Mouse (Mus musculus) heart, adult 8-10 months (tissue): ENCODE results near the gene Dusp1. TPM values are rescaled to one million over a fixed set of nuclear protein-coding genes. Genes with fewer than 3 reads are reported as not detected.
A peak's percentile ranks its signal among the peaks of the same experiment; 100 is the strongest.

Experiments used
- DNase-seq: peaks from one replicate; pipeline ENCODE4 v3.0.0; 2022; ENCODE audit warnings: low spot score
- total RNA-seq, 4 experiments: library from RNA; stranded (reverse); gene quantifications; 2 replicates each; pipeline ENCODE4 v1.2.4; 2022

Dusp1 gene
- total RNA-seq: 10 to 100 TPM; 51.1 to 75.8 (median 59.4) TPM

DNA sequence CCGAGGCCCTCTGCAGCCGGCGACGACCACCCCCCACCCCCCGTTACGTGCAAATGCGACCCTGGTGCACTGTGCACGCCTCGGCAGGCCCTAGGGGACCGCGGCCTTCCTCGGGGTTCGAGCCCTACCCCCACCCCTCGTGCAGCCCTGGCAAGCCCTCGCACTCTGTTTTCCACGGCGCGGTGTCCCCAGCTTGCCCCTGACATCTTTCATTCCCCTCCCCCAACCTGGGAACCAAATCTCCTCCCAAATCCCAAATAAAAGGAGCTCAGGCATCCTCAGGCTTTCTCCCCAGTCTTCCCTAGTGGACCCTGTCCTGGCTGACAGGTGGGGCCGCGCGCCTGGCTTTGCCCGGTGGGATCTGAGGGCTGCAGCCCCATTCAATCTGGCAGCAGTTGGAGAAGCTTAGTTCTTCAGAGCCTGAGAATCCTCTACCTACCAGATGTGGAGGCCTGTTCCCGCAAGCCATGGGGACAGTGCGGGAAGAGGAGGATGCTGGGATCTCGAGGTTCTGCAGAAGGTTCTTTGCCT, at the start of gene Dusp1:
Gene Dusp1 (minus strand): TSS at position 478 of the 531 bp plus-strand sequence.
- no peak for DNase-seq

DNA sequence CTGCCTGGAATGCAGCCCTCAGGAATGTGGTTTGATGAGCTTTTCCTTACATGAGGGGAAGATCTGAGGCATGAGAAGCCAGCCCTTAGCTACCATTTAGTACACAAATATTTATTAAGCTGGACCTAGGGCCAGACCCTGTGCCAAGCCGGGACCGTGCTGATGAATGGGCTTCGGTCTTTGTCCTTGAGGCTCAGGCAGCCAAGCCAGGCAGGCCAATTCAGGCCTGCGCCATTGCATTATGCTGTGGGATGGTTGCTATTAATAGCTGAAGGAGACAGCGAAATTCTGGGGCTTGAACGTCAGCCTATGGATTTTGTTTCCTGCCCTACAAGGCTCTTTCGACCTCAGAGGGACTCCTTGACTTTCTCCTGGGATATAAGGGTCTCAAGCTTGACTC, 49.4 kb upstream of the Dusp1 start:
- no peak for DNase-seq

DNA sequence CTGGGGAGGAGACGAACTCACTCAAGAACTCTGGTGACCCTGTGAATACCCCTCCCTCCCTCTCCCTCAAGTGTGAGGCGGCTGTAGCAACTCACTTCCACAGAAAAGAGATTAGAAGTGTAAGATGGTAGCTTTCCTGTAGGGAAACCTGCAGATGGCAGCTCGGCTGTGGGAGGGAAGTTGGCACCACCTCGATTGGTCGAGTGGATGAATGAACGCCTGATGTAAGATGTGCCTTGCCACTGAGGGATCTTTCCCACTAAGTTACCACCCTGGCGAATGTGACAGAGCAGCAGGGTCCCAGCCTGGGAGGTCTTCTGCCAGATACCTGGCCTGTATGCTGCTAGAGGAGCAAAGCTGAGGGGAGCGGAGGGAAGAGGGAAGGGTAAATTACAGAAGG, 47.9 kb upstream of the Dusp1 start:
- no peak for DNase-seq

DNA sequence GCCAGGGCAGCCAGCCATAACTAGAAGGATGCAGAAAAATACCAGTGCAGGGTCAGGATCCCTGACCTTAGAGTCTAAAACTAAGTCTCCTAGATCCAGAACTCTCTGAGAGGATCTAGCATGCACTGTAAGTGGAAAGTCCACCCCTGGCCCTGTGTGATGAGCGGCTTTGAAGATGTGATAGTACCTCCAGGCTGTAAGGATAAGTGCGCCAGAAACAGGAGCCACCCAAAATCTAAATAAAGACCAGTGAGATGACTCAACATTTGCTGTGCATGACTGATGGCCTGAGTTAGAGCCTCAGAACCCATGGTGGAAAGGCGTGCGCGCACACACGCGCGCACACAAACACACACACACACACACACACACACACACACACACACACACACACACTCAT, 46.9 kb upstream of the Dusp1 start:
- no peak for DNase-seq

DNA sequence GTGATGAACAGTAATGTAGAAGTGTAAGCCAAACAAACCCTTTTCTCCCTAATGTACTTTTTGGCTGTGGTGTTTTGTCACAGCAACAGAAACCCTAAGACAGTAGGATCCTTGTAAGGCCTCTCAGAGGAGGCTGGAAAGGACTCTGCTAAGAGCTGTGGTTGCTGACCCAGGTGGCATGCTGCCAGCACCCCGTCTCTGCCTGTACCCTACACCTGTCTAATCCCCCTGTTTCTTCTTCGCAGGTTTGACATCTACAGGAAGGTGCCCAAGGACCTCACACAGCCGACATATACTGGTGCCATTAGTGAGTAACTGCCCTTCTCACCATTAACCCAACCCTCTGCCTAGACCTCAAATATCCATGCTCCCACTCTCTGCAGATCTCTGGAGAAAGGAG, 46.4 kb upstream of the Dusp1 start:
- DNase-seq: no peak

DNA sequence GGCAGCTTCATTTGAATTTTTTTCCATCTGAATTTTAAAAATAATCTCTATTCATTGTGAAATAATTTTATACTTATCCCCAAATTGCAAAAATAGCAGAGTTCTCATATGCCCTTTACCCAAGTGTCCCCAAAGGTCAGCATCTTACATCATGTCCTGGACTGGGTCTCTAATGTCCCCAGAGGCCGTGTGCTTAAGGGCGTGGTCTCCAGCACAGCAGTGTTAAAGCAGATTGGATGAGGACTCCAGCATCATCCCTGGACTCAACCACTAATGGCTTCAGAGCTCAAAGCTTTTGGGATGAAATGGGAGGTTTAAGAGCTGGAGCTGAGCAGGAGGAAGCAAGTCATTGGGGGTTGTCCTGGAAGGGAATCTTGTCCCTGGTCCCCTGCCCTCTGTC, 44.6 kb upstream of the Dusp1 start:
- DNase-seq: peak; percentile 69

DNA sequence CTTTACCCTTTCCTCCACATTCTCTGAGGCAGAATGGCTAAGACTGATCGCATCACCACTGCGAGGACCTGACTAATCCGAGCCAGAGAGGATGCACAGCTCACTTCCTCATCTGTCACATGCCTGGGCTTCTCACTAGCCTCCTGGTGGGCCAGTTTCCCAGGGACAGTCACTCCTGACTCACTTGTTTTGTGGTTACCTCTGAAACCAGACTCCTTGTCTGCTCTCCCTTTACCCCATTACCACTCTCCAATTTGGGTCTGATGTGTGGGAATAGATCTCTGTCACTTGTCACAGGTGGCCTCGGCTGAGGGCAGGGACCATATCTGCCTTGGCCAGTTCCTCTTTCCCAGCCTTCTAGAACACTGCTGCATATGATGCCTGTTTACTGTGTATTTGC, 43.7 kb upstream of the Dusp1 start:
- no peak for DNase-seq

DNA sequence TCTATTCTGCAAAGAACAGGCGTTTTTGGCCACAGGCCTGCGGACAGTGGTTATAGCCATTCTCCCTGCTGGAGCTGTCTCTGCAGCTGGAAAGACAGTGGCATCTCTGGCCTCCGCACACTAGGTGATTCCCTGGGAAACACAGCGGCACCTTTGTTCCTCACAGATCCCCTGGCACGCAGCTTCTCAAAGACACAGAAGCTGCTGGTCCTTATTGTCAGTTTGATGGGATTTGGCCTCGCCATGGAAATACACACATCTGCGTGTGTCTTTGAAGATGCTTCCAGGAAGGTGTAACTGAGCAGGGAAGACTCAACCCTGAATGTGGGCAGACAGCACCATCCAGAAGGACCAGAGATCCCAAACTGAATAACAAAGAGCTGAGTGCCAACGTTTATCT, 41.4 kb upstream of the Dusp1 start:
- DNase-seq: no peak

DNA sequence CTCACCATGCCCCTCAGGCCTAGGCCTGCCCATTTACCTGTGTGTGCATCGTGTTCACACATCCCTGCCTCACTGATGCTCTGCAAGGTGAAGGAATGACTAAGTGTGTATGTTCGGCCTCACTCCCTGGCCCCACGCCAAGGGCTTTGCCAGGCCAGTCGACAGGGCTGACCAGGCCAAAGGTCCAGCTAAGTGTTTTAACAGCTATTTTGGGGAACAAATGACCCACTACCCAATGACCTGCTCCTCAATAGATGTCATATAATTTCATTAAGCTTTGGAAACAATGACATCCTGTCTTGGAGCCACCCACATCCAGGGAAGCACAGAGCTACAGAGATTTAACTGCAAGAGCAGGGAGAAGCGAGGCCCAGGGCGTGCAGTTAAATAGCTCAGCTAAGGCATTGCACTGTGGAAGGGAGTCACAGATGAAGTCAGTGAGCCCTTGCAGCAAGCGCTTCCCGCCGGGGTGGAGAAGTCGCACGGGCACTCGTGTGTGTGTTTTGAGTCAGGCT, 40.5 kb upstream of the Dusp1 start:
- DNase-seq: peak; percentile 75

DNA sequence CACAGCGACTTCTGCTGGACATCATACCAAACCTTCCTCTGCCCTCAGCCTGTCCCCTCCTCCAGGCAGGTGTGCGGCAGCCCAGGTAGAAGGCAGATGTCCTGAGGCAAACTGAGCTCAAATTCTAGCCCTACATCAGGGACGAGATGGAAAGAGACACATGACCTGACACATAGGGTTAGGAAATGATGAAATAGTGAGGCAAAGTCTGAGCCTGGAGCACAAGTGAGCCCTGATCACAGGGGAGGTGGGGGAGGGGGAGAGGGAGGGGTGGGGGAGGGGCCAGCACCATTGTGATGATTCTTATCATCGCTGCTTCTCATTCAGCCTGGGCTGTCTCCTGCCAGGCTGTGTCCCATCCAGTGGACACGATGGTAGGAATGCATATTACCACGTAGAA, 40.0 kb upstream of the Dusp1 start:
- no peak for DNase-seq

DNA sequence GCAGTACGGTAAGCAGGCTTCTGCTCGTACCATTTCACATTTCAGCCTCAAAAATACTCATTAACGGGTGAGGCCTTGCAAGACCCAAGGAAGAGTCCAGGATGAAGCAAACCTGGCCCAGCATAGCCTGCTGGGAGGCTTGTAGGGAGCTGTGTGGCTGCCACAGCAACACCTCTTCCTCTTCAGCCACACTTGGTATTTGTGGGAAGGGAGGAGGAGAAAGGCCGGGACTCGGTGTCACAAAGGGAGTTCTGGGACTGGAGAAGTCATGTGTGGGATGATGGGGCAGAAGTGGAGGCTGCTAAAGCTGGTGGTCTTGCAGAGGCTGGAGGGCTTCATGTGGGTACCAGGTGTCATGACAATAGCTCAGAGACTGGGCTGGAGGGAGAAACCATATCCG, 39.6 kb upstream of the Dusp1 start:
- DNase-seq: no peak

DNA sequence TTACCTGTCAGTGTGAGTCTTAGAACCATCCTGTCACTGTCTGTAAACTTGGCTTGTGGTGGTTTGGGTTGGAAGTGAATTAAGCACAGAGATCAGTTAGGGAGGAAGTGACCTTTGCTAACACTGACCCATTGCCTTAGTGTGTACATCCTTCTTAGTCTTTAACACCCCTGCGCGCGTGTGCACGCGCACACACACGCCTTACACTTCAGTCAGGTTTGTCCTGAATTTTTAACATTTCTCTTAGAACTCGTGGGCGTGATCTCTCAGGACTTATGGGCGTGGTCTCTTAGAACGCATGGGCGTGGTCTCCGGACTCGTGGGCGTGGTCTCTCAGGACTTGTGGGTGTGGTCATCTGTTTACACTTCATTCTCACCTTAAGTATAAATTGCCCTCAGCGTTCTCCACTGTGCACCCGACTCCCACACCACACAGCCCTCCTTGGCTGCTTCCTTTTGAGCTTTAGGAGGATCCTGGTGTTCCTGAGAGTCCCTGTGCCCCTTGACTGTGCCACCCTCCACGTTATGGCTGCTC, 39.1 kb upstream of the Dusp1 start:
- DNase-seq: no peak

DNA sequence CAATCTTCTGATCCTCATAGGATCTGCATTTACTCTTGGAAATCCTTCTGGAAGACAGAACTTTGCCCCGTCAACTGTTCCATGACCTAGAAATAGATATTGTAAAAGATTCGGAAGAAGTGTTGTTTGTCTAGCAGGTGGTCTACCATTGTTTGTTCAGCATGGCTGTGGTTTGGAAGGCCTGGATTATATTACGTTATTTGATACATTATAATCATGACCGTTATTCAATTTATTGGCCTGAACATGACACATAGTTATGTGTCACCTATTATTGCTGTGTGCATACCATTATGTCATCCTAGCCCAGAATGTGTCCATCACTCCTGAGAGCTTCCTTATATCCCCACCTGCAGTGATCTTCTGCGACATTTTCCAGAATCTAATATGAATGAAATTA, 36.9 kb upstream of the Dusp1 start:
- DNase-seq: no peak

DNA sequence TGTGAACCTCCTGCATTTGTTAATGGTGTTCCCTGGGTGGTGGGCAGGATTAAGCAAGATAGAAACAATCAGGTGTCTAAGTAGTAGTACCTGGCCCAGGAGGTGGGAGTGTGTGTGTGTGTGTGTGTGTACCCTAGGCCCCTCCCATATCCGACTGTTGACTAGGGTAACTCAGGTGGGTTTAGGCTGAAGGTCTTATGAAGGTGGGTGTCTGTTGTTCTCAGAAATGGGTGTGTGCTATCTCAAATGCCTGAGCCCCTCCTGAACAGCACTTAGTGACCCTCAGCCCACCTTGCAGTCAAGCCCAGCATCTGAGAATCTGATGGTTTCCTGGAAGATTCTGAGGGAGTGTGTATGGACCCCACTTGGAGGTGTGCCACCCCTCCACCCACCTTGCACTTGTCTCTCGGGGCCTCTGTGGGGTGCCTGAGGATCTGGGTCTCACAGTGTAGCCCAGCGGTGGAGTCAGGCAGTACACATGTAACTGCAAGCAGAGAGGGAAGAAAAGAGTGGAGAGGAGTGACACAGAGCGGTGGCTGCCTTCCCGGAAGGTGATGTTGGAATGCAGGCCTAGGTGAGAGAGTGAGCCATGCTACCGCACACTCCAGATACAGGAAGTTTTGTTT, 35.0 kb upstream of the Dusp1 start:
- no peak for DNase-seq

DNA sequence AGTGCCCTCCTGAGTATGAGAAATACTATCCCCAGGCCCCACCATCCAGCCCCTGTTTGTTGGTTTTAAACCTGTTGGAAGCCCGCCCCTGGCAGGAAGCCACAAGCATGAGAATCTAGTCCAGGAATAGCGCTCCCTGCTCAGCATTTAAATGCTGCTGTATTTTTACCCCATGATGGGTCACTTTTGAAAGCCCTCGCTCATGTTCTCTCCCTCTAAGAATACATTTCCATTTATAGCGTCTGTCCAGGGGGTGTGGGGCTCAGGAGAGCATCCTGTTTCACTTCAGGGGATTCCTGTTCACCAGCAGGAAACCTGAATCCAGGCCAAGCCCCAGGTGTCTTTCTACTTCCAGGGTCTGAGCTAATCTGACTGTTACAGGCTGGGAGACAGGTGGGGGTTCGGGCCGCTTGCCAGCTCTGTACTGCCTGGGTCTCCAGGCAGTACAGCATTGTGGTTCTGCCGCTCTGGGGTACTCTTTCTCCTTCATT, 34.3 kb upstream of the Dusp1 start:
- peak; percentile 91 for DNase-seq

DNA sequence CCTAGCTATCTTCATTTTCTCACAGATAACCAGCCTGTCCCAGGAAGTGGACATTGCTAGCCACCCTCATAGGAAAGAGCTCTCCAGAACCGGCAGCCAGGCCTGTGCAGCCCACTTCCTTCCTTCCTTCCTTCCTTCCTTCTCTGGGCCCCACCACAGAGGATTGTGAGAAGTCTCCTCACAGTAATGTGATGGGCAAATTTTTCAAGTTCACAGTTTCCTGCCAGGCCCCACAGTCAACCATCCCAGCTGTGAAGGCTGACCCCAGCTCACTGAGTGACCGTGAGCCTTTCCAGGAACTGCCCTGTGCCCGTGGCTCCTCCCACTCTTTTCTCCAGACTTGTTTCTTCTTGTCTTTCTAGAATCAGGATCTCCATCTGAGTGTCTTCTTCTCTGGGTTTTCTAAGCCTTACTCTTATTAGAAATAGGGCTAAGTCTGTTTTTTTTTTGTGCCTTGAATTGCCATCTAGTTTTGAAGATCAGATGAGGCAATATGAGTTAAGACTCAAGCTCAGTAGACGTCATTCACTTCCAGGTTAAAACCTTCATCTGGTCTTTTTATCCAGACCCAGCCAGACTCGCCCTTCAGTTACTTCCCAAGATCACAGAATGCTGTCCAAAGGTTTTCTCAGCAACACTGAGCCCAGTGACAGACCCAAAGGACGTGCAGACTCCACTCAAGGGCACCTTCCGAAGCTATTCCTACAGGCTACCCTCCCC, 33.7 kb upstream of the Dusp1 start:
- no peak for DNase-seq

DNA sequence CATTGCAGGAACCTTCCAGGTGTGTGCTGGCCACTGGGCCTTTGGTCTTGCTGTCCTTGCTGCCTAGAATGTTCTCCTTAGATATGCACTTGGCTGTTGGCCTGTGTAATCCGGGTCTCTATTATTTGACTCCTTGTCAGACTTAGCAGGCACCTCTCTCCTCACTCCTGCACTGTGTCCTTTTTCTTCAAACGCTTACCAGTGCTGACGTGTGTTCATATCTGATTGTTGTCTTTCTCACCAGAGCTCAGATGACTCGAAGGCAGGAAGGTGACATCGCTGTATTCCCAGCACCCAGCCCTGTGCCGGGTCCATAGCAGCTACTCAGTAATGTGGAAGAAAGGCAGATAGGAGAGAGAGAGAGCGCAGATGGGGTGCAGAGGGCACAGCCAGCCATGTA, 33.0 kb upstream of the Dusp1 start:
- no peak for DNase-seq

DNA sequence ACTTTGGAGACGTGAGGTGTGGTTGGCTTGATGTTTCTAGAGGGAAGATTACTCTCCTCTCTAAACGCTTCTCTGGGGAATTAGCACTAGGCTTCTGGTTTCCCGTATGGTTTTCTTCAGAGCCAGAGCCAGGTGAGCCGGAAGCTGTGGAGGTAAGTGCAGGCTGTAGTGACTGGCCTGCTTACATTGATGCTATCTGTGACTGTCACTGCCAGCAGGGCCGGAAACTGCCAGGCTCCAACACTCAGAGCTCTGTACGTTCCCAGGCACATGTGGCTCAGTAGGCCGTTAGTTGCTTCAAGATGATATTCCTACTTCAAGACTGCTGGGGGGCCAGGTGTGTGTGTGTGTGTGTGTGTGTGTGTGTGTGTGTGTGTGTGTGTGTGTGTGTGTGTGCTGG, 32.2 kb upstream of the Dusp1 start:
- no peak for DNase-seq

DNA sequence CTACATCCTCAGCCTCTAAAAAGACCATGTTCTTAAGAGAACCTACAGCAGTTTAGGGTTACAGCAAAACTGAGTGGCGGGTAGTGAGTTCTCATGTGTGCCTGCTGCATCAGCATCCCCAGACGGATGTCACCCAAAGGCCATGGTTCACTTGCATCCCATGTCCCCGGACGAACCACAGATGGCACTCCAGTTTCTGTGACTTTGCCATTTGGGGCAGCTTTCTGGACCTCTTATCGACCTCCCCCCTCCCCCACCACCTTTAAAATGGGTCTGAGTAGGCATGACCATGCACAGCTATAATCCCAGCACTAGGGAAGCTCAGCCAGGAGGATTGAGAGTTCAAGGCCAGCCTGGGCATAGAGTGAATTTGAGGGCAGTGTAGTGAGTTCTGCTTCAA, 31.3 kb upstream of the Dusp1 start:
- no peak for DNase-seq

DNA sequence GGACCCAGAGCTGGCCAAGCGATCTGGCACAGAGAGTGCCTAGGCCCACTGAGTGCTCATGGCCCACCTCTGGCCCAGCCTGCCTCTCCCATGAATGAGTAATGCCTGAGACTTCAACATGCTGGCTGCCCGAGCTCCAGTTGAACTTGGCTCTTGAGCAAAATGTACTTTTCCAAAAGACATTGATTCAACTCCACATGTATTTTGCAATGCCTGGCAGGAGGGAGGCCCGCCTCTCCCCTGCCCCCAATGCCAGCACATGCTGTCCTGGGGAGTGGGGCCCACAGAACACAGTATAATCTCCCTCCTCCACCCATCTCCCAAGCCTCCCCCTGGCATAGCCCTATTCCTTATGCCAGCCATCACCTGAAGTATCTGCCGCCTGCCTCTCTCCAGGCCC, 30.6 kb upstream of the Dusp1 start:
- DNase-seq: no peak

DNA sequence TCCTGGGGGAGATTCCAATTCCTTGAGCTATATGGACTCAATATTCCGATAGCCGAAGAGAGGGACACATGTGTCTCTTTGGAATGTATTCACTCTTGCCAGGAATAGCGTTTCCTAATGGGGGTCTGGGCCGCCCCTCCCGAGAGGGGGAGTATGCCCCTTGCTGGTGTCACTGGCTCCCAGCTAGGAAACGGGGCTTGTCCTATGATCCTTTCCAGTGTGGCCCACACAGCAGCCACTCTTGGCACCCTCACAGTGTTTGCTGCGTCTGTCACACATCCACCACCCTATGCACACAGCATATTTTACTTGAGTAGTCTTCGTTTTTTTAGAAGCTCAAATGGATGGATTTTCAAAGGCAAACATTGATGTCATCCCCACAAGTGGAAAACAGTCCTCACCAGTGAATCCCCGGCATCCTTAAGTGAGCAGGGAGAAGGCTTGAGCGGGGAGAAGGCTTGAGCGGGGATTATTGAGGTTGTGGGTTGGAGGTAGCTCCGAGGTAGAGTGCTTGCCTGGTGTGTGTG, 26.1 kb upstream of the Dusp1 start:
- DNase-seq: no peak

DNA sequence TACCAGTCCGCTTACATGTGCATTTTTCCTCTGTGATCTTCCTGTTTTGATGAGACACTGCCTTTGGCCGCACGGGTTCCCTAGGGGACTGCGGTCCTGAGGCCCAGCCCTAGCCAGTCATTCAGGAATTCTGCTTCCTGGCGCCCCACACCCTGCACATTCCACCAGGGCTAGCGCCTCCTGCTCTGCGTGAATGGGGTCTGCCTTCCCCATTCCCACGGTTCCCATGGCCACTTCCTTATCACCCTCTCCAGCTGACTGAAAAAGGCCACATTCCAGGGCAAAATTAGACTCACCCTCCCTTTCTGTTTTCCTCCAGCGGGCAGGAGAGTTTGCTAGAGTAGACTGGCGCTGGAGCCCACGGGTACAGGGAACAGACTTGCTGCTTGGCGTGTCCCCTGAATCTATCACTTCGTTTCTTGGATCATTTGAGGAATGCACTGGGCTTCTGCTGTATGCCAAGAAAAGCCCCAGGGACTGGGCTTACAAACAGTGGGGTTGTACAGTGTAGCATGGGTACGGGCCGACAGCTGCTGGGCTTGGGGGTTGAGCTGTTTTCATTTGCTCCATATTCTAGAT, 22.7 kb upstream of the Dusp1 start:
- DNase-seq: peak; percentile 92
